Mouse (Mus musculus) embryonic facial prominence, embryonic 12.5 days (tissue): ENCODE measurements around the gene Slc22a27. TPM values are rescaled to one million over a fixed set of nuclear protein-coding genes. Genes with fewer than 3 reads are reported as not detected.
"Not testable (repeated sequence)": the region's sequence is repeated elsewhere in the genome, so short reads cannot be mapped to it uniquely, and the experiment has no call there.

ENCODE experiments used
- ATAC-seq: fragments of 200-750 bp; cut with Nextera tagmentation; 2 replicates; pipeline ENCODE4 v1.8.0; 2017; ENCODE audit not compliant: insufficient number of reproducible peaks, insufficient read depth, low FRiP score, low TSS enrichment
- H3K27ac ChIP-seq: fragments of 300-500 bp; sonication (generic); 2 replicates; pipeline ENCODE4 v1.5.1; 2016; ENCODE audit warnings: mild to moderate bottlenecking
- H3K27me3 ChIP-seq: fragments of 300-500 bp; sonication (generic); 2 replicates; pipeline ENCODE4 v1.6.1; 2016; ENCODE audit warnings: mild to moderate bottlenecking, moderate library complexity
- H3K36me3 ChIP-seq: fragments of 300-500 bp; sonication (generic); 2 replicates; pipeline ENCODE4 v1.6.1; 2016; ENCODE audit warnings: mild to moderate bottlenecking
- H3K4me1 ChIP-seq: fragments of 300-500 bp; sonication (generic); 2 replicates; pipeline ENCODE4 v1.6.1; 2016
- H3K4me2 ChIP-seq: fragments of 300-500 bp; sonication (generic); replicated peaks from 2 replicates; pipeline ENCODE4 v1.6.1; 2016; ENCODE audit warnings: mild to moderate bottlenecking, moderate library complexity
- H3K4me3 ChIP-seq: fragments of 300-500 bp; sonication (generic); 2 replicates; pipeline ENCODE4 v1.5.1; 2016; ENCODE audit warnings: mild to moderate bottlenecking
- H3K9ac ChIP-seq: fragments of 300-500 bp; sonication (generic); 2 replicates; pipeline ENCODE4 v1.6.1; 2016; ENCODE audit warnings: mild to moderate bottlenecking, moderate library complexity
- H3K9me3 ChIP-seq: fragments of 300-500 bp; sonication (generic); 2 replicates; pipeline ENCODE4 v1.6.1; 2016; ENCODE audit warnings: mild to moderate bottlenecking, moderate library complexity
- WGBS: fragments of 180-500 bp; shearing (Covaris S2); methylation state at CpG from one replicate; pipeline ENCODE4 v1.1.7; 2016; 5-methylcytosine and 5-hydroxymethylcytosine counted together
- microRNA-seq: library from miRNA; unstranded; fragments of <30 nt; microRNA quantifications from one replicate; pipeline ENCODE4, GENCODE M21; 2017
- polyA plus RNA-seq: library from polyadenylated mRNA; unstranded; fragments of >200 nt; fragmentation: Nextera tagmentation; extraction: Ambion mirVana; gene quantifications from 2 replicates; pipeline ENCODE4 v1.2.1, GENCODE M21; 2016

The Slc22a27 gene
- polyA plus RNA-seq: not detected in 2 replicates

DNA sequence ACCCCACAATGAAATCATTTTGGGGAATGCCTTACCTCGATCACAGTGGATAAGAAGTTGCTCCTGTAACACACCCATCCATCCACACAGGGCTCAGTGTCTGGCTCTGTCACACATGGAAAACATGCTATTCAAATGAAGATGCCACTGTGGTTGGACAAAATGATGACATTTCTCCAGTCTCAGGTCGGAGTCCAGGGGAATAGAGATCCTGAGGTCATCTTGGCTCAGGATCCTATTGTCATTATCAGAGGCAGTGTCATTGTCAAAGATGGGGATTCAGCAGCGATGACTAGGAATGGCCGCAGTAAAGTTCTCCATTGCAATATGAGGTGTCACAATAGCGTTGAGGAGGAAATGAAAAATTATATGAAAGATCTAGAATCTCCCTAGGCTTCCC lies at the start of gene Slc22a27:
Gene Slc22a27, minus strand, starts transcription at position 101 of the 400 bp plus-strand sequence.
- H3K36me3 ChIP-seq, H3K9me3 ChIP-seq, H3K9ac ChIP-seq, H3K4me1 ChIP-seq, H3K4me3 ChIP-seq, H3K27me3 ChIP-seq, H3K27ac ChIP-seq, H3K4me2 ChIP-seq, ATAC-seq: not testable (repeated sequence)
- 67% methylated on average over 5 of the region's 5 CpGs for WGBS

DNA sequence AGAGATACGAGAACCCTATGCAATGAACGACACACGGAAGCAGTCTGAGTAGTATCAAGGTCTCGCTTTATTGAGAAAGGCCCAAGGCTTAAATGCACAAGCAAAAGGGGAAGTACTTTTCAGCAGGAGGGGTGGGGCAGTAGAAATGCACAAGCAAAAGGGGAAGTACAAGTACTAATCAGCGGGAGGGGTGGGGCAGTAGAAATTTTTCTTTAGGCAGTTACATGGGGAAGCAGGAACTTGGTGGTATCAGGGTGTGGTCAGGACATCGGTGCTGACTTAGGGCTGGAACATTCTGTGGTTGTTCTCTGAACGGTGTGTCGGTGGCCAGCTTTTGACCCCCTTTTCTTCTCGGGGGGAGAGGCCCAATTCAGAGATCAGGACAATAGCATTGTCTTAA lies 45.8 kb upstream of the Slc22a27 start:
- not testable (repeated sequence) for ATAC-seq, H3K27ac ChIP-seq, H3K4me2 ChIP-seq, H3K27me3 ChIP-seq, H3K9me3 ChIP-seq, H3K4me1 ChIP-seq, H3K9ac ChIP-seq, H3K36me3 ChIP-seq, H3K4me3 ChIP-seq
- 89% methylated on average over 9 of the region's 9 CpGs for WGBS

DNA sequence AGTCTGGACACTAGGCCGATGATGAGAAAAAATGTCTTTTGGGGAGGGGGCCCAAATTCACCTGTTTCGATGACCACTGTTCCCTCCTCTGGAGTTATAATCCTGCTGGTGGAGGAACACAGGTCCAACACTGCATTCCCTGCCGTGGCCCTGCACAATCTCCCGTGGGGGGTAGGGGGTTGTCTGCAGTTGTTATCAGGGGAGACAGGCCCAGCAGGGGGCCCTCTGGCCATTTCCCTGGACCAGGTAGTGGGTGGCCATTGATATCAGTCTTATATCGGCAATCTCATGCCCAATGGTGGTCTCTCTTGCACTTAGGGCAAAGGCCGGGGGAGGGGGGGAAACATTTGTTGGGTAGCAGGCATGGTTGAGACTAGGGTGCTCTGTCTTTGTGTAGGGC lies 43.3 kb upstream of the Slc22a27 start:
- not testable (repeated sequence) for H3K9me3 ChIP-seq, H3K4me2 ChIP-seq, H3K4me3 ChIP-seq, H3K27ac ChIP-seq, H3K9ac ChIP-seq, ATAC-seq, H3K4me1 ChIP-seq, H3K36me3 ChIP-seq, H3K27me3 ChIP-seq
- 86% methylated on average over 6 of the region's 6 CpGs for WGBS

DNA sequence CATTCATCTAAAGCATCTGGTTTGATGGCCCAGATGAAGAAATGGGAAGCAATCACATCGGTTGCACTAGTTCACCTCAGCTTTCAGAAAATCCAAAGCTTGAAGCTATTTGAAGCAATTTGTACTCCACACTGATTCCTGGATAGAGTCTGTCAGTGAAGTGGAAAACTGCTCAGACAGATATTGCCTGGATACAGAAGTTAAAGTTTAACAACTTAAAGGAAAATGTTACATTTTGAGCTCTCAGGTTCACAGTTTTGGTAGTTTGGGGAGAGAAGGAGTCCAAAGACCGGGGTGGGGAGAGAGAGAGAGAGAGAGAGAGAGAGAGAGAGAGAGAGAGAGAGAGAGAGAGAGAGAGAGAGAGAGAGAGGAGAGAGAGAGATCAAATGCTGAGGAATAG lies 2.9 kb upstream of the Slc22a27 start:
- no peaks in the 10 kb centered on the region for H3K4me1 ChIP-seq
- WGBS: 88% methylated on average over 2 of the region's 2 CpGs
- H3K9ac ChIP-seq: no peak overlapping the region
- H3K27me3 ChIP-seq: no peaks in the 10 kb centered on the region
- no peak overlapping the region for H3K4me3 ChIP-seq
- ATAC-seq: no peak
- no peaks in the 10 kb centered on the region for H3K9me3 ChIP-seq
- no peak overlapping the region for H3K4me2 ChIP-seq
- H3K27ac ChIP-seq: no peak overlapping the region
- H3K36me3 ChIP-seq: no peaks in the 10 kb centered on the region

DNA sequence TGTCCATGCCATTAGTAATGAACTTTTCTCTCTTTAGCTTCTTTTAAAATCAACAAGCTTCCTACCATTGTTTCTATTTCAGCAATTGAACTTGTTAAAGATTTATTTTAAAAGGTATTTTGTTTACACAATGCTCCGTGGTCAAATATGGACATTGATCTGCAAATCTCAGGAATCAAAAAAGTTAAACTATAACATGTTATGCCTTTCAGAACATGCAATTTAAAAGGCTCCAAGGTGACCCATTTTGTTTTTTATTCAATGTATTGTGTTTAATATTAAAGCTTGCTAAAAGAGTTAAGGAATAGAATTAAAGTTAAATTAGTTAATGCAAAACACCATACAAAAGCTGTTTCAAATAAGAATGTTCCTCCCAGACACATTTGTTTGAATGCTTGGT lies 723 bp upstream of the Slc22a27 start:
- H3K4me3 ChIP-seq, H3K9me3 ChIP-seq, H3K9ac ChIP-seq, H3K27ac ChIP-seq, ATAC-seq, H3K4me2 ChIP-seq, H3K4me1 ChIP-seq, H3K27me3 ChIP-seq, H3K36me3 ChIP-seq: not testable (repeated sequence)
- 59% methylated on average over 1 of the region's 1 CpGs for WGBS

DNA sequence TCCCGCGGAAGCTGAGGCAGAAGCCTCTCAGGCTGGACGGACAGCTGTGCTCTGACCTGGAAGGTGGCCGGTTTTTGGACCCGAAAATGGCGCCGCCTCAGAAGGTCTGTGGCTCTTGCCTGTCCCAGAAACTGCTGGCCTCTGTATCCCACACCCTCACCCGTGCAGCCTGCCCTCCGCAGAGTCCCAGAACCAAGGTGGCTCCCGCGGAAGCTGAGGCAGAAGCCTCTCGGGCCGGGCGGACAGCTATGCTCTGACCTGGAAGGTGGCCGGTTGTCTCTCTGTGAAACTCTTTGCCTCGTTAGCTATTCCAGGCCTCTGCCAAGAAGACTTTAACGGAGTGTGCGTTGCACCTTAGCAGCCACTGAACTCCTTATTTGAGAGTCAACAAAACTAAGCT lies 26.4 kb downstream of the Slc22a27 start:
- ATAC-seq, H3K9ac ChIP-seq, H3K27ac ChIP-seq, H3K36me3 ChIP-seq, H3K4me2 ChIP-seq, H3K4me3 ChIP-seq, H3K27me3 ChIP-seq, H3K4me1 ChIP-seq: not testable (repeated sequence)
- peaks cover 16% of the 10 kb centered on the region; the same call in 1 of the 2 replicates for H3K9me3 ChIP-seq
- WGBS: 93% methylated on average over 18 of the region's 18 CpGs

DNA sequence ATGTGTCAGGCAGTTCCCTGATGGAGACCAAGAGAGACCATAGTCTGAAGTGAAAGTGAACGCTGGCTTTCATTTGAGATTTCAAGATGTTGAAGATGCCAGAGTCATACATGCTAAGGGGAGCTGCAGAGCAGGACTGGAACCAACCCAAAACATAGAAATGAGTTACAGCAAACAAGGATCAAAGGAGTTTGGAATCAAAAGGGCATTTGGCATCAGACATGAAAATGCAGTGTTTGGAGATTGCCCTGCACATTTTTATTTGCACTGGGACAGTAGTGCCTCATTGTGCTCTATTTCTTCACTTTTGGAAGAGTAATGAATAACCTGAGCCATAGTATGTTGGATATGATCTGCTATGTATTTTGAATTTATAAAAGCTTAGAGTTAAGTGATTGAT lies 89.2 kb downstream of the Slc22a27 start:
- H3K27me3 ChIP-seq: no peaks in the 10 kb centered on the region
- H3K27ac ChIP-seq: no peak overlapping the region
- no peaks in the 10 kb centered on the region for H3K4me1 ChIP-seq
- H3K36me3 ChIP-seq: no peaks in the 10 kb centered on the region
- no peak overlapping the region for H3K4me3 ChIP-seq
- H3K9me3 ChIP-seq: no peaks in the 10 kb centered on the region
- no peak for ATAC-seq
- H3K4me2 ChIP-seq: no peak overlapping the region
- no peak overlapping the region for H3K9ac ChIP-seq
- WGBS: 75% methylated on average over 1 of the region's 1 CpGs

DNA sequence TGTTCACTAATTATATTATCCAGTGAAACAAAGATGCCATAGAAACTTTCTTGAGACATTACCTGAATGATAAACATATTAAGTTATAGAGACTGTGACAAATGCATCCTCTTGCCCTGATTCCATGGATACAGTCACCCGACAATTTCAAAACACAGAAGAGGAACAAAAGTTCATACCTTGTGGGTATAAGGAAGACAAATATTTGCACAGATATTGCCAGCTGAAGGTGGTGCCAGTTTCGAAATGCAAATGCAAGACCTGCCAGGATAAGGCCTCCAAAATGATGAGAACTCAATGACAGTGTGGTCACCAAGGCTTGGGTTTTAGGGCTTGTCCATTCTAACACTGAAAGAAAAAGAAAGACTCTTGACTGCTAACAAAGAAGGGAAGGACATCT lies 136.0 kb downstream of the Slc22a27 start:
- Histone ChIP-seq H3K27ac (no peak overlapping the region), H3K27me3 (no peaks in the 10 kb centered on the region), H3K9me3 (peaks cover 11% of the 10 kb centered on the region; the same call in 1 of the 2 replicates), H3K4me1 (no peaks in the 10 kb centered on the region), H3K36me3 (no peaks in the 10 kb centered on the region), H3K4me3 (no peak overlapping the region), H3K4me2 (no peak overlapping the region), H3K9ac (no peak overlapping the region)
- ATAC-seq: no peak
- 72% methylated on average over 2 of the region's 2 CpGs for WGBS

Small RNA genes within 50 kb of the gene (microRNA-seq; reads per million reads assigned to microRNA genes)
- gene Gm24951: not detected

Other genes with a start within 250 kb of the Slc22a27 start
- not detected in 2 replicates for gene Slc22a26, start 163.4 kb downstream of the Slc22a27 start, polyA plus RNA-seq
- gene Slc22a28, start 166.0 kb upstream of the Slc22a27 start, polyA plus RNA-seq: not detected in 2 replicates